17 mouse cellular contexts compared by ENCODE assay signal in the genomic region with DNA sequence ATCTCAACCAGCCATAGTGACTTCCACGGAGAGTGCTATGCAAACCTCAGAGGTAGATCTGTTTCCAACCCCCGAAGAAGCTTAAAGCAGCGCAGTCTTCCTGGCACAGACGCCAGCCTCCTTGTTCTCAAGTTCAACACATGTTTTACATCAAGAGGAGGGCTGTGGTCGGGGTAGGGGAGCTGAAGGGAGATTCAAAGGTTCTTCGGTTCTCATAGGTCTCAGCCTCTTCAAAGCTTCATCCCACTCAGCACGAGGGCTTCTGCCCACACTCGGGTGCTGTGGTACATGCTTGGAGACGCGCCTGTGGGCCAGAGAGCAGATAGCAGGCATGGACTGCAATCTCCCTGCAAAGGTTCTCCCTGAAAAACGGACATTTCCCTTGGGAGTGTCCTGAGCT.
A peak's percentile ranks its signal among the peaks of the same experiment; 100 is the strongest.
DNase-seq lines count a peak whose midpoint lies in the region; ATAC-seq and TF ChIP-seq lines count a peak whose summit lies in the region.
"Had no signal": no experiment of that assay in that cellular context is flagged by ENCODE, and none has a peak within 500 bp of the region (broad histone marks: within the 10 kb centered on the region; RNA-seq: fewer than 3 reads in every experiment).

No protein-coding gene starts in this region.

- TF ChIP-seq EP300 in heart, adult 2 months (IDR thresholded peaks at IDR 0.05; ENCODE audit: insufficient read depth, low read depth, low read length): no peak
- no peak for TF ChIP-seq EP300 in liver, postnatal 0 days (IDR thresholded peaks at IDR 0.05; ENCODE audit: low read depth)

- 65% methylated on average over 11 of the region's 11 CpGs for WGBS in heart, adult 2 months
- 23% methylated on average over 11 of the region's 11 CpGs for WGBS in embryonic facial prominence, embryonic 15.5 days
- 35% methylated on average over 11 of the region's 11 CpGs for WGBS in limb, embryonic 15.5 days
- WGBS in liver, postnatal 0 days (ENCODE audit: insufficient replicate concordance): 70% methylated on average over 11 of the region's 11 CpGs

- no peak for TF ChIP-seq POLR2A in heart, adult 2 months (IDR thresholded peaks at IDR 0.05; ENCODE audit: insufficient read depth, low read depth, low read length)

- H3K27me3 ChIP-seq in heart, adult 2 months (ENCODE audit: control insufficient read depth, insufficient read depth, low read length): no peaks in the 10 kb centered on the region
- H3K27me3 ChIP-seq in embryonic facial prominence, embryonic 15.5 days: no peaks in the 10 kb centered on the region
- no peaks in the 10 kb centered on the region for H3K27me3 ChIP-seq in limb, embryonic 15.5 days
- no peaks in the 10 kb centered on the region for H3K27me3 ChIP-seq in liver, postnatal 0 days (ENCODE audit: insufficient read depth, low read length)
- H3K27me3 ChIP-seq: midbrain, embryonic 15.5 days had no signal

- no peak overlapping the region for H3K4me2 ChIP-seq in embryonic facial prominence, embryonic 15.5 days (replicated peaks)
- H3K4me2 ChIP-seq in limb, embryonic 15.5 days: no peak overlapping the region
- H3K4me2 ChIP-seq in liver, postnatal 0 days (ENCODE audit: low read depth, low read length): no peak overlapping the region
- H3K4me2 ChIP-seq: midbrain, embryonic 15.5 days had no signal

- no peak overlapping the region for H3K4me3 ChIP-seq in heart, adult 2 months
- H3K4me3 ChIP-seq in embryonic facial prominence, embryonic 15.5 days (replicated peaks): no peak overlapping the region
- no peak overlapping the region for H3K4me3 ChIP-seq in limb, embryonic 15.5 days
- no peak overlapping the region for H3K4me3 ChIP-seq in liver, postnatal 0 days (ENCODE audit: low read depth, low read length)
- H3K4me3 ChIP-seq: forebrain, embryonic 10.5 days; megakaryocyte, embryonic 14.5 days; midbrain, embryonic 15.5 days had no signal

- peak; percentile 78 for DNase-seq in heart, adult 11 months
- DNase-seq in heart, adult 2 months: no peak
- no peak for DNase-seq in liver, postnatal 0 days
- DNase-seq in heart, adult 8-10 months (ENCODE audit: low spot score): no peak
- no peak for DNase-seq in heart, adult 18-20 months
- no peak for DNase-seq in urinary bladder, postnatal 4 days (ENCODE audit: low spot score in 2 of 2)
- DNase-seq: cerebellum, postnatal 10 days; kidney, adult 9 months; kidney, postnatal 4 days; layer of hippocampus, postnatal 36 days; lung, postnatal 14 days had no signal

- no peak overlapping the region for H3K27ac ChIP-seq in heart, adult 2 months
- H3K27ac ChIP-seq in embryonic facial prominence, embryonic 15.5 days (replicated peaks): peak overlapping the region; percentile 58; the same call in 1 of the 2 replicates
- H3K27ac ChIP-seq in limb, embryonic 15.5 days: peak overlapping the region; percentile 30; the same call in 1 of the 2 replicates
- H3K27ac ChIP-seq in liver, postnatal 0 days (ENCODE audit: low read depth): no peak overlapping the region
- H3K27ac ChIP-seq: forebrain, embryonic 10.5 days; hindbrain, postnatal 0 days; midbrain, embryonic 15.5 days had no signal

- no peaks in the 10 kb centered on the region for H3K36me3 ChIP-seq in heart, adult 2 months (ENCODE audit: control insufficient read depth, insufficient read depth, low read length)
- no peaks in the 10 kb centered on the region for H3K36me3 ChIP-seq in embryonic facial prominence, embryonic 15.5 days
- no peaks in the 10 kb centered on the region for H3K36me3 ChIP-seq in limb, embryonic 15.5 days
- no peaks in the 10 kb centered on the region for H3K36me3 ChIP-seq in liver, postnatal 0 days (replicated peaks; ENCODE audit: insufficient read depth, low read length)
- H3K36me3 ChIP-seq: forebrain, embryonic 10.5 days; midbrain, embryonic 15.5 days had no signal

- no peak for TF ChIP-seq CTCF in heart, adult 2 months (IDR thresholded peaks at IDR 0.05)
- TF ChIP-seq CTCF in liver, postnatal 0 days (IDR thresholded peaks at IDR 0.05; ENCODE audit: low read depth): no peak

- H3K9me3 ChIP-seq in embryonic facial prominence, embryonic 15.5 days (replicated peaks): no peaks in the 10 kb centered on the region
- no peaks in the 10 kb centered on the region for H3K9me3 ChIP-seq in limb, embryonic 15.5 days
- no peaks in the 10 kb centered on the region for H3K9me3 ChIP-seq in liver, postnatal 0 days (ENCODE audit: low read length)
- H3K9me3 ChIP-seq: forebrain, embryonic 10.5 days; midbrain, embryonic 15.5 days had no signal

- H3K79me2 ChIP-seq in heart, adult 2 months (replicated peaks; ENCODE audit: control insufficient read depth, insufficient read depth, low read length): no peaks in the 10 kb centered on the region

- ATAC-seq in embryonic facial prominence, embryonic 15.5 days (ENCODE audit: insufficient number of reproducible peaks, low FRiP score, low TSS enrichment, low read depth): peak; percentile 77; the same call in 1 of the 2 replicates
- peak; percentile 44; the same call in 1 of the 2 replicates for ATAC-seq in limb, embryonic 15.5 days (ENCODE audit: insufficient number of reproducible peaks, low FRiP score, low TSS enrichment, low read depth)
- no peak for ATAC-seq in liver, postnatal 0 days
- ATAC-seq: hindbrain, postnatal 0 days; midbrain, embryonic 15.5 days had no signal

- H3K4me1 ChIP-seq in heart, adult 2 months (ENCODE audit: control insufficient read depth, insufficient read depth, low read length): no peaks in the 10 kb centered on the region
- peaks cover 15% of the 10 kb centered on the region for H3K4me1 ChIP-seq in embryonic facial prominence, embryonic 15.5 days
- H3K4me1 ChIP-seq in limb, embryonic 15.5 days: peaks cover 22% of the 10 kb centered on the region
- H3K4me1 ChIP-seq in liver, postnatal 0 days (ENCODE audit: insufficient read depth): peaks cover under 1% of the 10 kb centered on the region; the same call in 1 of the 2 replicates
- H3K4me1 ChIP-seq: midbrain, embryonic 15.5 days had no signal

- intact Hi-C loops in heart, adult 2 months (cut with DNase I): no loop called here

- H3K9ac ChIP-seq in heart, adult 2 months (ENCODE audit: low read depth, low read length): no peak overlapping the region
- no peak overlapping the region for H3K9ac ChIP-seq in embryonic facial prominence, embryonic 15.5 days
- H3K9ac ChIP-seq in limb, embryonic 15.5 days: no peak overlapping the region
- no peak overlapping the region for H3K9ac ChIP-seq in liver, postnatal 0 days (replicated peaks)
- H3K9ac ChIP-seq: midbrain, embryonic 15.5 days had no signal

Comparison
In these comparisons a context has a peak if more than half of its experiments do, and no peak if none do; other contexts are left out.
1. H3K27ac ChIP-seq: peak in embryonic facial prominence, embryonic 15.5 days (single experiment) and limb, embryonic 15.5 days (single experiment); none in heart, adult 2 months (single experiment) and liver, postnatal 0 days (single experiment).